Mouse (Mus musculus): ENCODE measurements around the gene Irf5.

Gene Irf5

GRCm38 (mm10) chr6:29522626-29523300, 3.7 kb upstream of the Irf5 start:
- H3K9me3 ChIP-seq (ENCODE audit: low read length): peaks cover 8% of the 10 kb centered on the region; the same call in 1 of the 2 replicates
- H3K36me3 ChIP-seq (ENCODE audit: insufficient read depth, low read length): no peaks in the 10 kb centered on the region
- no peak overlapping the region for H3K4me3 ChIP-seq (replicated peaks; ENCODE audit: low read length)
- TF ChIP-seq CTCF (conservative IDR thresholded peaks at IDR 0.05; ENCODE audit: low read length) (no peak), POU5F1 (IDR thresholded peaks at IDR 0.05; ENCODE audit: borderline replicate concordance, low read length) (no peak), NANOG (IDR thresholded peaks at IDR 0.05; ENCODE audit: borderline replicate concordance, low read length) (no peak)
- H3K4me1 ChIP-seq (replicated peaks; ENCODE audit: low read depth, low read length): peaks cover 14% of the 10 kb centered on the region
- peaks cover 64% of the 10 kb centered on the region for H3K27me3 ChIP-seq (ENCODE audit: insufficient read depth, low read length)

- Histone ChIP-seq H3K4me1 (replicated peaks; ENCODE audit: low read depth, low read length) (peaks cover 21% of the 10 kb centered on the region), H3K4me3 (replicated peaks; ENCODE audit: low read length) (no peak overlapping the region), H3K9me3 (ENCODE audit: low read length) (peaks cover 8% of the 10 kb centered on the region; the same call in 1 of the 2 replicates), H3K27me3 (ENCODE audit: insufficient read depth, low read length) (peaks cover 65% of the 10 kb centered on the region), H3K36me3 (ENCODE audit: insufficient read depth, low read length) (no peaks in the 10 kb centered on the region)
- TF ChIP-seq CTCF (conservative IDR thresholded peaks at IDR 0.05; ENCODE audit: low read length) (no peak), POU5F1 (IDR thresholded peaks at IDR 0.05; ENCODE audit: borderline replicate concordance, low read length) (no peak), NANOG (IDR thresholded peaks at IDR 0.05; ENCODE audit: borderline replicate concordance, low read length) (no peak)
These were observed 3.0 kb upstream of the Irf5 start for GRCm38 (mm10) chr6:29523301-29524033.

GRCm38 (mm10) chr6:29524034-29524489, 2.4 kb upstream of the Irf5 start:
- Histone ChIP-seq H3K4me3 (replicated peaks; ENCODE audit: low read length) (no peak overlapping the region), H3K9me3 (ENCODE audit: low read length) (peaks cover 8% of the 10 kb centered on the region; the same call in 1 of the 2 replicates), H3K36me3 (ENCODE audit: insufficient read depth, low read length) (no peaks in the 10 kb centered on the region), H3K4me1 (replicated peaks; ENCODE audit: low read depth, low read length) (peaks cover 27% of the 10 kb centered on the region), H3K27me3 (ENCODE audit: insufficient read depth, low read length) (peaks cover 68% of the 10 kb centered on the region)
- no peak for TF ChIP-seq NANOG (IDR thresholded peaks at IDR 0.05; ENCODE audit: borderline replicate concordance, low read length)
- TF ChIP-seq POU5F1 (IDR thresholded peaks at IDR 0.05; ENCODE audit: borderline replicate concordance, low read length): no peak

- H3K4me1 ChIP-seq (replicated peaks; ENCODE audit: low read depth, low read length): peaks cover 39% of the 10 kb centered on the region
- peaks cover 78% of the 10 kb centered on the region for H3K27me3 ChIP-seq (ENCODE audit: insufficient read depth, low read length)
- no peak for TF ChIP-seq POU5F1 (IDR thresholded peaks at IDR 0.05; ENCODE audit: borderline replicate concordance, low read length)
- TF ChIP-seq CTCF (conservative IDR thresholded peaks at IDR 0.05; ENCODE audit: low read length): peak; percentile 88
- no peak for TF ChIP-seq NANOG (IDR thresholded peaks at IDR 0.05; ENCODE audit: borderline replicate concordance, low read length)
- no peaks in the 10 kb centered on the region for H3K36me3 ChIP-seq (ENCODE audit: insufficient read depth, low read length)
- H3K9me3 ChIP-seq (ENCODE audit: low read length): peaks cover 3% of the 10 kb centered on the region; the same call in 1 of the 2 replicates
- no peak overlapping the region for H3K4me3 ChIP-seq (replicated peaks; ENCODE audit: low read length)
These were observed 1.2 kb upstream of the Irf5 start for GRCm38 (mm10) chr6:29525256-29525655.

- TF ChIP-seq POU5F1 (IDR thresholded peaks at IDR 0.05; ENCODE audit: borderline replicate concordance, low read length): no peak
- H3K9me3 ChIP-seq (ENCODE audit: low read length): no peaks in the 10 kb centered on the region
- H3K4me1 ChIP-seq (replicated peaks; ENCODE audit: low read depth, low read length): peaks cover 51% of the 10 kb centered on the region
- H3K27me3 ChIP-seq (ENCODE audit: insufficient read depth, low read length): peaks cover 80% of the 10 kb centered on the region
- H3K4me3 ChIP-seq (replicated peaks; ENCODE audit: low read length): peak overlapping the region; percentile 79
- no peaks in the 10 kb centered on the region for H3K36me3 ChIP-seq (ENCODE audit: insufficient read depth, low read length)
These were observed 1.1 kb downstream of the Irf5 start for GRCm38 (mm10) chr6:29527361-29528164.

GRCm38 (mm10) chr6:29528165-29528505, 1.7 kb downstream of the Irf5 start:
- peaks cover 51% of the 10 kb centered on the region for H3K4me1 ChIP-seq (replicated peaks; ENCODE audit: low read depth, low read length)
- peak overlapping the region; percentile 79 for H3K4me3 ChIP-seq (replicated peaks; ENCODE audit: low read length)
- no peaks in the 10 kb centered on the region for H3K9me3 ChIP-seq (ENCODE audit: low read length)
- peaks cover 74% of the 10 kb centered on the region for H3K27me3 ChIP-seq (ENCODE audit: insufficient read depth, low read length)
- TF ChIP-seq NANOG (IDR thresholded peaks at IDR 0.05; ENCODE audit: borderline replicate concordance, low read length) (no peak), POU5F1 (IDR thresholded peaks at IDR 0.05; ENCODE audit: borderline replicate concordance, low read length) (no peak)
- H3K36me3 ChIP-seq (ENCODE audit: insufficient read depth, low read length): no peaks in the 10 kb centered on the region

GRCm38 (mm10) chr6:29528561-29529443, 2.4 kb downstream of the Irf5 start:
- peak overlapping the region; percentile 79 for H3K4me3 ChIP-seq (replicated peaks; ENCODE audit: low read length)
- peaks cover 67% of the 10 kb centered on the region for H3K27me3 ChIP-seq (ENCODE audit: insufficient read depth, low read length)
- peaks cover 51% of the 10 kb centered on the region for H3K4me1 ChIP-seq (replicated peaks; ENCODE audit: low read depth, low read length)
- H3K9me3 ChIP-seq (ENCODE audit: low read length): no peaks in the 10 kb centered on the region
- H3K36me3 ChIP-seq (ENCODE audit: insufficient read depth, low read length): no peaks in the 10 kb centered on the region
- TF ChIP-seq POU5F1 (IDR thresholded peaks at IDR 0.05; ENCODE audit: borderline replicate concordance, low read length): no peak
- TF ChIP-seq CTCF (conservative IDR thresholded peaks at IDR 0.05; ENCODE audit: low read length): no peak
- TF ChIP-seq NANOG (IDR thresholded peaks at IDR 0.05; ENCODE audit: borderline replicate concordance, low read length): no peak

Measured in E14TG2a.4 (cell line).